Mouse (Mus musculus) MEL (cell line): ENCODE results near the gene Ttll4. TPM values are rescaled to one million over a fixed set of nuclear protein-coding genes. Genes with fewer than 3 reads are reported as not detected.

Source experiments
- DNase-seq: peaks from one replicate; pipeline ENCODE4 v3.0.0; 2011; ENCODE audit warnings: low read depth, low spot score
- H3K27ac ChIP-seq: 2 replicates; pipeline ENCODE4 v1.5.1; 2012; ENCODE audit warnings: low read depth, mild to moderate bottlenecking, control low read depth, low read length, moderate library complexity; ENCODE audit not compliant: control insufficient read depth
- H3K27me3 ChIP-seq, 2 experiments: fragments of 150-350 bp in 1 of 2; sonication (generic) in 1 of 2; 2 replicates each; pipeline ENCODE4 v1.6.1; 2012; ENCODE audit warnings: low read length in 2 of 2, mild to moderate bottlenecking in 2 of 2, improper control_type of control experiment in 1 of 2, moderate library complexity in 1 of 2; ENCODE audit not compliant: insufficient read depth in 2 of 2, control insufficient read depth in 1 of 2
- H3K36me3 ChIP-seq, 2 experiments: 2 replicates each; pipeline ENCODE4 v1.6.1; 2012 to 2014; ENCODE audit warnings: low read length in 2 of 2, improper control_type of control experiment in 1 of 2, inconsistent platforms in 1 of 2, mild to moderate bottlenecking in 1 of 2; ENCODE audit not compliant: insufficient read depth in 2 of 2, control insufficient read depth in 1 of 2
- H3K4me1 ChIP-seq, 2 experiments: fragments of 150-350 bp in 1 of 2; sonication (generic) in 1 of 2; 2 replicates each; pipeline ENCODE4 v1.6.1; 2012; ENCODE audit warnings: low read length in 2 of 2, improper control_type of control experiment in 1 of 2, mild to moderate bottlenecking in 1 of 2; ENCODE audit not compliant: insufficient read depth in 2 of 2, control insufficient read depth in 1 of 2
- H3K4me3 ChIP-seq, 2 experiments: fragments of 150-350 bp in 1 of 2; sonication (generic) in 1 of 2; 2 replicates each; pipeline ENCODE4 v1.5.1; 2012; ENCODE audit warnings: low read depth in 2 of 2, low read length in 2 of 2, mild to moderate bottlenecking in 2 of 2, moderate library complexity in 2 of 2, control low read depth in 1 of 2, improper control_type of control experiment in 1 of 2; ENCODE audit not compliant: control insufficient read depth in 1 of 2, insufficient read depth in 1 of 2
- H3K79me2 ChIP-seq: 2 replicates; pipeline ENCODE4 v1.6.1; 2012; ENCODE audit warnings: mild to moderate bottlenecking, low read length, moderate library complexity; ENCODE audit not compliant: control insufficient read depth, poor library complexity, insufficient read depth
- H3K9ac ChIP-seq: 2 replicates; pipeline ENCODE4 v1.6.1; 2012; ENCODE audit warnings: low read depth, mild to moderate bottlenecking, control low read depth, low read length, moderate library complexity; ENCODE audit not compliant: control insufficient read depth, poor library complexity, severe bottlenecking
- H3K9me3 ChIP-seq: fragments of 150-350 bp; sonication (generic); replicated peaks from 2 replicates; pipeline ENCODE4 v1.6.1; 2012; ENCODE audit warnings: mild to moderate bottlenecking, low read length, improper control_type of control experiment, moderate library complexity; ENCODE audit not compliant: insufficient read depth
- CHD2 ChIP-seq: IDR thresholded peaks from 2 replicates; pipeline ENCODE4 v1.6.1; 2011; ENCODE audit warnings: low read length, improper control_type of control experiment
- EP300 ChIP-seq, 2 experiments: IDR thresholded peaks; 2 replicates each; pipeline ENCODE4 v1.6.1; 2011; ENCODE audit warnings: improper control_type of control experiment in 2 of 2, low read length in 2 of 2, low read depth in 1 of 2, mild to moderate bottlenecking in 1 of 2
- ETS1 ChIP-seq: IDR thresholded peaks from 2 replicates; pipeline ENCODE4 v1.6.1; 2012; ENCODE audit warnings: low read depth, mild to moderate bottlenecking, inconsistent platforms, low read length, improper control_type of control experiment, moderate library complexity
- GATA1 ChIP-seq: IDR thresholded peaks from 2 replicates; pipeline ENCODE4 v1.6.1; 2011; ENCODE audit warnings: low read depth, low read length, improper control_type of control experiment
- HCFC1 ChIP-seq: IDR thresholded peaks from 2 replicates; pipeline ENCODE4 v1.6.1; 2012; ENCODE audit warnings: low read depth, mild to moderate bottlenecking, inconsistent platforms, low read length, improper control_type of control experiment, moderate library complexity
- JUND ChIP-seq: IDR thresholded peaks from 2 replicates; pipeline ENCODE4 v1.6.1; 2011; ENCODE audit warnings: low read depth, mild to moderate bottlenecking, improper control_type of control experiment, low read length
- MAX ChIP-seq: IDR thresholded peaks from 2 replicates; pipeline ENCODE4 v1.6.1; 2011; ENCODE audit warnings: low read length, improper control_type of control experiment
- MYB ChIP-seq: IDR thresholded peaks from 2 replicates; pipeline ENCODE4 v1.6.1; 2011; ENCODE audit warnings: mild to moderate bottlenecking, low read depth, low read length, improper control_type of control experiment
- MYC ChIP-seq: IDR thresholded peaks from 2 replicates; pipeline ENCODE4 v1.6.1; 2011; ENCODE audit warnings: low read depth, mild to moderate bottlenecking, low read length, improper control_type of control experiment, moderate library complexity
- NELFE ChIP-seq: IDR thresholded peaks from 2 replicates; pipeline ENCODE4 v1.6.1; 2011; ENCODE audit warnings: low read depth, low read length, improper control_type of control experiment
- NRF1 ChIP-seq: IDR thresholded peaks from 2 replicates; pipeline ENCODE4 v1.6.1; 2014; ENCODE audit warnings: low read depth, mild to moderate bottlenecking, inconsistent platforms, low read length, improper control_type of control experiment, moderate library complexity; ENCODE audit not compliant: poor library complexity, insufficient read depth, severe bottlenecking
- SIN3A ChIP-seq: IDR thresholded peaks from 2 replicates; pipeline ENCODE4 v1.6.1; 2012; ENCODE audit warnings: low read length, improper control_type of control experiment, inconsistent platforms
- SMC3 ChIP-seq: IDR thresholded peaks from 2 replicates; pipeline ENCODE4 v1.6.1; 2011; ENCODE audit warnings: low read depth, low read length, improper control_type of control experiment
- TAL1 ChIP-seq: IDR thresholded peaks from 2 replicates; pipeline ENCODE4 v1.6.1; 2012; ENCODE audit warnings: mild to moderate bottlenecking, inconsistent platforms, low read length, moderate library complexity, mixed read lengths
- TCF12 ChIP-seq: IDR thresholded peaks from 2 replicates; pipeline ENCODE4 v1.6.1; 2014; ENCODE audit warnings: low read depth, mild to moderate bottlenecking, inconsistent platforms, low read length, improper control_type of control experiment, moderate library complexity
- UBTF ChIP-seq: IDR thresholded peaks from 2 replicates; pipeline ENCODE4 v1.6.1; 2012; ENCODE audit warnings: low read depth, mild to moderate bottlenecking, inconsistent platforms, low read length, improper control_type of control experiment, moderate library complexity, borderline replicate concordance; ENCODE audit not compliant: insufficient read depth
- USF1 ChIP-seq: IDR thresholded peaks from 2 replicates; pipeline ENCODE4 v1.6.1; 2014; ENCODE audit warnings: low read depth, mild to moderate bottlenecking, inconsistent platforms, low read length, improper control_type of control experiment, moderate library complexity
- ZC3H11A ChIP-seq: IDR thresholded peaks from 2 replicates; pipeline ENCODE4 v1.6.1; 2012; ENCODE audit warnings: low read depth, mild to moderate bottlenecking, inconsistent platforms, low read length, improper control_type of control experiment
- ZKSCAN1 ChIP-seq: IDR thresholded peaks from 2 replicates; pipeline ENCODE4 v1.6.1; 2012; ENCODE audit warnings: low read depth, mild to moderate bottlenecking, inconsistent platforms, low read length, improper control_type of control experiment, moderate library complexity
- polyA plus RNA-seq, 2 experiments: library from polyadenylated mRNA; stranded (reverse) in 1 of 2; unstranded in 1 of 2; fragments of >175 nt in 1 of 2; fragments of >200 nt in 1 of 2; gene quantifications; 2 replicates each; pipeline versions ENCODE4 v1.2.1 to v1.2.4; 2012; ENCODE audit warnings: low replicate concordance in 2 of 2, low read depth in 1 of 2; ENCODE audit not compliant: insufficient read length in 2 of 2, insufficient read depth in 1 of 2, missing spikeins in 1 of 2
- total RNA-seq: library from RNA; depleted of rRNA; stranded (reverse); fragments of 300-350 nt; gene quantifications from 2 replicates; pipeline ENCODE4 v1.2.3, GENCODE M21; 2012

Gene Ttll4
- total and polyA plus RNA-seq, 3 experiments, result 27.8 to 85.9 TPM; not detected in 1

GRCm38 (mm10) chr1:74662253-74662865 is 814 bp downstream of the Ttll4 start:
- Histone ChIP-seq H3K9me3 (no peaks in the 10 kb centered on the region), H3K27ac (peak overlapping the region; percentile 72), H3K4me1 (peaks cover 4 to 12% of the 10 kb centered on the region in 2 experiments), H3K79me2 (peaks cover 35% of the 10 kb centered on the region), H3K36me3 (peaks cover 4 to 18% of the 10 kb centered on the region in 2 experiments; a peak in 3 of 4 replicates), H3K9ac (peak overlapping the region; percentile 96), H3K27me3 (no peaks in the 10 kb centered on the region), H3K4me3 (peak overlapping the region; percentile 91 to 100)
- 0 out of 2 replicates have a peak, but pooled peaks have one; percentile 19 for TF ChIP-seq ETS1
- no peak for TF ChIP-seq UBTF
- no peak for TF ChIP-seq MYB
- no peak for TF ChIP-seq MAX
- 0 out of 2 replicates have a peak, but pooled peaks have one; percentile 10 for TF ChIP-seq HCFC1
- TF ChIP-seq GATA1, result peak; percentile 31; the same call in 1 of the 2 replicates
- TF ChIP-seq EP300 (IDR thresholded peaks at IDR 0.05; ENCODE audit: low read depth in 1 of 2, low read length in 2 of 2), result peak in 1 of 2 experiments; percentile 38; a peak in 1 of 4 replicates
- TF ChIP-seq SIN3A, result peak; percentile 1; the same call in 1 of the 2 replicates
- peak; percentile 34; the same call in 1 of the 2 replicates for TF ChIP-seq TCF12
- DNase-seq, result peak; percentile 69

- no peaks in the 10 kb centered on the region for H3K9me3 ChIP-seq
- H3K27me3 ChIP-seq, result no peaks in the 10 kb centered on the region
- peaks cover 4 to 20% of the 10 kb centered on the region in 2 experiments for H3K36me3 ChIP-seq
- no peak overlapping the region for H3K9ac ChIP-seq
- peaks cover 4 to 12% of the 10 kb centered on the region in 2 experiments for H3K4me1 ChIP-seq
- TF ChIP-seq NELFE, result no peak
- no peak for TF ChIP-seq JUND
- TF ChIP-seq ETS1, result no peak
- TF ChIP-seq ZC3H11A, result no peak
- TF ChIP-seq USF1, result no peak
- TF ChIP-seq NRF1, result no peak
- TF ChIP-seq MYB, result no peak
- no peak for TF ChIP-seq SIN3A
- no peak for TF ChIP-seq HCFC1
- TF ChIP-seq SMC3, result no peak
- no peak for TF ChIP-seq TCF12
- no peak for TF ChIP-seq GATA1
- TF ChIP-seq CHD2, result no peak
- no peak for TF ChIP-seq ZKSCAN1
- TF ChIP-seq MYC, result no peak
- TF ChIP-seq TAL1, result no peak
- TF ChIP-seq, all 39 proteins: peak for 0
- Histone ChIP-seq H3K27ac (no peak overlapping the region), H3K79me2 (peaks cover 40% of the 10 kb centered on the region), H3K4me3 (no peak overlapping the region)
- DNase-seq, result no peak
These were observed 3.6 kb downstream of the Ttll4 start for GRCm38 (mm10) chr1:74665153-74665552.
